Mouse (Mus musculus): ENCODE results near the gene 4933414I15Rik. TPM values are rescaled to one million over a fixed set of nuclear protein-coding genes. Genes with fewer than 3 reads are reported as not detected.
A peak's percentile ranks its signal among the peaks of the same experiment; 100 is the strongest.

4933414I15Rik gene
- polyA plus RNA-seq, 1 experiment from 2014 or later: not detected

- Histone ChIP-seq H3K9me3 (ENCODE audit: control insufficient read depth, low read length) (no peaks in the 10 kb centered on the region), H3K4me1 (replicated peaks; ENCODE audit: control insufficient read depth, insufficient read depth) (no peaks in the 10 kb centered on the region), H3K4me2 (replicated peaks; ENCODE audit: low read depth) (no peak overlapping the region), H3K9ac (ENCODE audit: low read length) (no peak overlapping the region), H3K36me3 (ENCODE audit: control insufficient read depth, insufficient read depth, low read length) (no peaks in the 10 kb centered on the region), H3K4me3 (ENCODE audit: low read depth, low read length) (no peak overlapping the region), H3K27me3 (ENCODE audit: control insufficient read depth, insufficient read depth, low read length) (no peaks in the 10 kb centered on the region), H3K27ac (replicated peaks) (no peak overlapping the region)
- DNase-seq (ENCODE audit: low spot score) (peak; percentile 52), ATAC-seq (ENCODE audit: low FRiP score, low TSS enrichment) (peak; percentile 63; the same call in 1 of the 2 replicates)
- TF ChIP-seq EP300 (optimal IDR thresholded peaks at IDR 0.05) (no peak), CTCF (IDR thresholded peaks at IDR 0.05; ENCODE audit: low read depth) (no peak)
- 48% methylated on average over 14 of the region's 14 CpGs for WGBS
Observed at GRCm38 (mm10) chr11:50952290-50952689, 8.7 kb upstream of the 4933414I15Rik start.

DNA sequence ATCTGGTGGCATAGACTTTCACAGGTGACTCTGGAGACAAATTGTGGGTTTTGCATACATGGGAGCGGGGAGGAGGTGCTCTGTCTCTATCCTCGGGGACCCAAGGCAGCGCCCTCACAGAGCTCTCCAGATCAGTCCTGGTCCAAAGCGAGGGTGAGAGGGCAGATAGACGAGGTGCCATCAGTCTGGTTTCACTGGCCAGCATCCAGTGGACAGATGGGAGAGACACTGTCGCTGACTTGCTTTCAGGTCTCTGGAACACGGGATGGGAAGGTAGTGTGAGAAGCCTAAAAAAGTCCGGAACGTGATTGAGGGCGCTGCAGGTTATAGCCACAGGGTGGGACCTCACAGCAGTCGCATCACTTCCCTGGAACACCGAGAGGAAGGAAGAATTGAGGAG, 1.2 kb downstream of the 4933414I15Rik start:
- no peaks in the 10 kb centered on the region for H3K36me3 ChIP-seq (ENCODE audit: control insufficient read depth, insufficient read depth, low read length)
- no peak for ATAC-seq (ENCODE audit: low FRiP score, low TSS enrichment)

GRCm38 (mm10) chr11:50939621-50940366, 3.8 kb downstream of the 4933414I15Rik start:
- no peak overlapping the region for H3K4me3 ChIP-seq (ENCODE audit: low read depth, low read length)
- no peak overlapping the region for H3K9ac ChIP-seq (ENCODE audit: low read length)
- H3K27me3 ChIP-seq (ENCODE audit: control insufficient read depth, insufficient read depth, low read length): no peaks in the 10 kb centered on the region
- 35% methylated on average over 14 of the region's 14 CpGs for WGBS
- no peaks in the 10 kb centered on the region for H3K4me1 ChIP-seq (replicated peaks; ENCODE audit: control insufficient read depth, insufficient read depth)
- no peak for TF ChIP-seq EP300 (optimal IDR thresholded peaks at IDR 0.05)
- TF ChIP-seq CTCF (IDR thresholded peaks at IDR 0.05; ENCODE audit: low read depth): peak; percentile 97
- peak; percentile 49; the same call in 1 of the 2 replicates for ATAC-seq (ENCODE audit: low FRiP score, low TSS enrichment)
- no peaks in the 10 kb centered on the region for H3K36me3 ChIP-seq (ENCODE audit: control insufficient read depth, insufficient read depth, low read length)
- no peaks in the 10 kb centered on the region for H3K9me3 ChIP-seq (ENCODE audit: control insufficient read depth, low read length)
- H3K27ac ChIP-seq (replicated peaks): no peak overlapping the region
- H3K4me2 ChIP-seq (replicated peaks; ENCODE audit: low read depth): no peak overlapping the region
- peak; percentile 31 for DNase-seq (ENCODE audit: low spot score)

More for the DNA sequence above, 1.2 kb downstream of the 4933414I15Rik start:
- no peak overlapping the region for H3K4me2 ChIP-seq (replicated peaks; ENCODE audit: low read depth)
- no peak overlapping the region for H3K27ac ChIP-seq (replicated peaks)
- no peaks in the 10 kb centered on the region for H3K4me1 ChIP-seq (replicated peaks; ENCODE audit: control insufficient read depth, insufficient read depth)
- no peak overlapping the region for H3K4me3 ChIP-seq (ENCODE audit: low read depth, low read length)
- no peaks in the 10 kb centered on the region for H3K27me3 ChIP-seq (ENCODE audit: control insufficient read depth, insufficient read depth, low read length)
- WGBS: 64% methylated on average over 12 of the region's 12 CpGs
- H3K9me3 ChIP-seq (ENCODE audit: control insufficient read depth, low read length): no peaks in the 10 kb centered on the region
- TF ChIP-seq CTCF (IDR thresholded peaks at IDR 0.05; ENCODE audit: low read depth): no peak
- no peak for TF ChIP-seq EP300 (optimal IDR thresholded peaks at IDR 0.05)
- DNase-seq (ENCODE audit: low spot score): no peak
- H3K9ac ChIP-seq (ENCODE audit: low read length): no peak overlapping the region

DNA sequence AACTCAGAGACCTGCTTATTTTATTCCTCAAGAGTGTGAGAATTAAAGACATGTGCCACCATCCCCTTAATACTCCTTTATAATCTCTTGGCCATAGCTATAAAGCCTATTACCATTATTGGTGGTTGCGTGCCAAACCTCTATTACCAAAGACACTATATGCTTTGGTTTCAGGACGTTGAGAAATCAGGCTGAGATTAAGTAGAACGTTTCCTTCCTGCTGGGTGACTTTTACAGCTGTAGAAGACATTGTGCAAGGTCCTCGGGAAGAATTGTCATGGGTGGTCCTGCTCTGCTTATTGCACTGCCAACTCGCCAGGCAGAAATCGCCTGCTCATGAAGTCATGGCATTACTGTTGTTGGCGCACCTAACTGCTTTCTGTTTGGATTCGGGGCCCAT, 5.1 kb downstream of the 4933414I15Rik start:
- Histone ChIP-seq H3K27ac (replicated peaks) (no peak overlapping the region), H3K9ac (ENCODE audit: low read length) (no peak overlapping the region), H3K4me3 (ENCODE audit: low read depth, low read length) (no peak overlapping the region), H3K4me2 (replicated peaks; ENCODE audit: low read depth) (no peak overlapping the region), H3K4me1 (replicated peaks; ENCODE audit: control insufficient read depth, insufficient read depth) (no peaks in the 10 kb centered on the region), H3K27me3 (ENCODE audit: control insufficient read depth, insufficient read depth, low read length) (no peaks in the 10 kb centered on the region), H3K36me3 (ENCODE audit: control insufficient read depth, insufficient read depth, low read length) (no peaks in the 10 kb centered on the region), H3K9me3 (ENCODE audit: control insufficient read depth, low read length) (no peaks in the 10 kb centered on the region)
- ATAC-seq (ENCODE audit: low FRiP score, low TSS enrichment): no peak
- TF ChIP-seq EP300 (optimal IDR thresholded peaks at IDR 0.05): no peak
- no peak for TF ChIP-seq CTCF (IDR thresholded peaks at IDR 0.05; ENCODE audit: low read depth)
- DNase-seq (ENCODE audit: low spot score): no peak
- 68% methylated on average over 8 of the region's 8 CpGs for whole genome bisulfite sequencing

GRCm38 (mm10) chr11:50932040-50932439, 11.5 kb downstream of the 4933414I15Rik start:
- WGBS: 70% methylated on average over 1 of the region's 1 CpGs
- Histone ChIP-seq H3K4me3 (ENCODE audit: low read depth, low read length) (no peak overlapping the region), H3K27ac (replicated peaks) (no peak overlapping the region), H3K36me3 (ENCODE audit: control insufficient read depth, insufficient read depth, low read length) (no peaks in the 10 kb centered on the region), H3K9ac (ENCODE audit: low read length) (no peak overlapping the region), H3K9me3 (ENCODE audit: control insufficient read depth, low read length) (no peaks in the 10 kb centered on the region), H3K4me2 (replicated peaks; ENCODE audit: low read depth) (peak overlapping the region; percentile 93; the same call in 1 of the 2 replicates), H3K27me3 (ENCODE audit: control insufficient read depth, insufficient read depth, low read length) (no peaks in the 10 kb centered on the region), H3K4me1 (replicated peaks; ENCODE audit: control insufficient read depth, insufficient read depth) (0 out of 2 replicates have a peak, but pooled peaks cover 2% of the 10 kb centered on the region)
- DNase-seq (ENCODE audit: low spot score) (no peak), ATAC-seq (ENCODE audit: low FRiP score, low TSS enrichment) (0 out of 2 replicates have a peak, but pooled peaks have one; percentile 40)
- TF ChIP-seq EP300 (optimal IDR thresholded peaks at IDR 0.05) (no peak), CTCF (IDR thresholded peaks at IDR 0.05; ENCODE audit: low read depth) (no peak)

DNA sequence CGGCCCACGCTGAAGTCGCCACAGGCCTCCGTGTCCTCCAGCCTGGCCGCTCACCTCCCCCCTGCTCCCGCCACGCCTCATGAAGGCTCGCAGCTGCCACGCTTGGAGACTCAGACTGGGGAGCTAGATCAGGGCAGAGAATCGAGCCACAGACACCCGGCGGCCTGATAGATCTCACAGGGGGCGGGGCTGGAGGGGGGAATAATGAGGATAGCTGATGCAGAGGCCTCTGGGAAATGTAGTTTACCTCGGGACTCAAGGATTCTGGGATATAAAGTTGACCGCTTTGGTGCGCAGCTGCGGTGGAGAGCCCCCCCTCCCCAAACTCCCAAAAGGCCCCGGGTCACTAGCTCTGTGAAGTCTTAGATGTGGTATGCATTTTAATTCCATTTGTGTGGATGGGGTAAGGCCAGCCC, 12.1 kb downstream of the 4933414I15Rik start, which contains the start of gene Zfp354b:
TSS of gene Zfp354b (minus strand) at position 183 of the 416 bp plus-strand sequence.
- peak within 1 kb of the TSS; percentile 67 for H3K9ac ChIP-seq (ENCODE audit: low read length)
- WGBS: 1% methylated on average over 18 of the region's 18 CpGs
- no peaks in the 10 kb centered on the region for H3K27me3 ChIP-seq (ENCODE audit: control insufficient read depth, insufficient read depth, low read length)
- no peaks in the 10 kb centered on the region for H3K9me3 ChIP-seq (ENCODE audit: control insufficient read depth, low read length)
- peak; percentile 91 for ATAC-seq (ENCODE audit: low FRiP score, low TSS enrichment)
- peak; percentile 79 for DNase-seq (ENCODE audit: low spot score)
- peak within 1 kb of the TSS; percentile 93 for H3K4me2 ChIP-seq (replicated peaks; ENCODE audit: low read depth)
- no peaks in the 10 kb centered on the region for H3K36me3 ChIP-seq (ENCODE audit: control insufficient read depth, insufficient read depth, low read length)
- TF ChIP-seq EP300 (optimal IDR thresholded peaks at IDR 0.05) (no peak), CTCF (IDR thresholded peaks at IDR 0.05; ENCODE audit: low read depth) (no peak)
- H3K27ac ChIP-seq (replicated peaks): no peak within 1 kb of the TSS
- peak within 1 kb of the TSS; percentile 61 for H3K4me3 ChIP-seq (ENCODE audit: low read depth, low read length)
- H3K4me1 ChIP-seq (replicated peaks; ENCODE audit: control insufficient read depth, insufficient read depth): 0 out of 2 replicates have a peak, but pooled peaks cover 2% of the 10 kb centered on the region
